ENCODE assay signal across 23 mouse cellular contexts in genomic region chr11:58498761-58499160, GRCm38 (mm10). TPM values are rescaled to one million over a fixed set of nuclear protein-coding genes. Genes with fewer than 3 reads are reported as not detected.
DNase-seq lines count a peak whose midpoint lies in the region; ATAC-seq lines count a peak whose summit lies in the region.
"Had no signal": no experiment of that assay in that cellular context is flagged by ENCODE, and none has a peak within 500 bp of the region (broad histone marks: within the 10 kb centered on the region; RNA-seq: fewer than 3 reads in every experiment).

No protein-coding gene starts in this region.

- no peaks in the 10 kb centered on the region for H3K9me3 ChIP-seq in heart, embryonic 11.5 days (replicated peaks; ENCODE audit: control insufficient read depth, low read length)
- H3K9me3 ChIP-seq: embryonic facial prominence, embryonic 12.5 days; forebrain, embryonic 15.5 days; heart, embryonic 15.5 days; hindbrain, embryonic 10.5 days; intestine, embryonic 15.5 days had no signal

- H3K4me3 ChIP-seq in heart, embryonic 11.5 days (ENCODE audit: low read depth, low read length), result no peak overlapping the region
- H3K4me3 ChIP-seq: embryonic facial prominence, embryonic 12.5 days; forebrain, embryonic 15.5 days; heart, embryonic 15.5 days; hindbrain, embryonic 10.5 days; intestine, embryonic 15.5 days had no signal

- no peak overlapping the region for H3K4me2 ChIP-seq in heart, embryonic 11.5 days
- H3K4me2 ChIP-seq: embryonic facial prominence, embryonic 12.5 days; forebrain, embryonic 15.5 days; heart, embryonic 15.5 days; hindbrain, embryonic 14.5 days; intestine, embryonic 15.5 days had no signal

- H3K27ac ChIP-seq in heart, embryonic 11.5 days (ENCODE audit: low read depth, low read length), result no peak overlapping the region
- H3K27ac ChIP-seq: embryonic facial prominence, embryonic 12.5 days; forebrain, embryonic 15.5 days; heart, embryonic 15.5 days; hindbrain, embryonic 10.5 days; hindbrain, embryonic 14.5 days; intestine, embryonic 15.5 days had no signal

- no peak overlapping the region for H3K9ac ChIP-seq in heart, embryonic 11.5 days (ENCODE audit: low read depth, low read length)
- H3K9ac ChIP-seq: embryonic facial prominence, embryonic 12.5 days; forebrain, embryonic 15.5 days; heart, embryonic 15.5 days; hindbrain, embryonic 14.5 days; intestine, embryonic 15.5 days had no signal

- H3K36me3 ChIP-seq in heart, embryonic 11.5 days (ENCODE audit: control insufficient read depth, insufficient read depth, low read length), result no peaks in the 10 kb centered on the region
- H3K36me3 ChIP-seq: embryonic facial prominence, embryonic 12.5 days; forebrain, embryonic 15.5 days; heart, embryonic 15.5 days; hindbrain, embryonic 10.5 days; intestine, embryonic 15.5 days had no signal

- peak; percentile 5 for DNase-seq in cerebellum, postnatal 10 days
- no peak for DNase-seq in cerebellum, postnatal 25 days
- DNase-seq in heart, adult 18-20 months, result peak; percentile 62 to 66
- peak; percentile 30 to 59 for DNase-seq in heart, postnatal 14 days
- DNase-seq in thymus, postnatal 0 days (ENCODE audit: low spot score), result no peak
- DNase-seq: adrenal gland, postnatal 14 days; cerebellum, adult 11-12 months; cerebellum, adult 9-11 months; gastrocnemius, postnatal 10 days; kidney, adult 2 months had no signal

- no peaks in the 10 kb centered on the region for H3K27me3 ChIP-seq in heart, embryonic 11.5 days (ENCODE audit: control insufficient read depth, insufficient read depth, low read length)
- H3K27me3 ChIP-seq: embryonic facial prominence, embryonic 12.5 days; forebrain, embryonic 15.5 days; heart, embryonic 15.5 days; intestine, embryonic 15.5 days had no signal

- ATAC-seq in heart, embryonic 11.5 days (replicated peaks; ENCODE audit: insufficient number of reproducible peaks, low FRiP score, low TSS enrichment), result no peak
- no peak for ATAC-seq in megakaryocyte progenitor cell, adult 5-6 weeks (replicated peaks; ENCODE audit: poor library complexity)
- ATAC-seq: forebrain, embryonic 15.5 days; intestine, embryonic 15.5 days had no signal

- 79% methylated on average over 9 of the region's 9 CpGs for WGBS in heart, embryonic 11.5 days (ENCODE audit: insufficient replicate concordance)

- intact Hi-C loops in heart, postnatal 14 days (cut with DNase I), result loop anchor here (10.0 kb wide), 1 partner anchor 194 kb away; the partner anchor contains the start of gene Zfp692

- H3K4me1 ChIP-seq in heart, embryonic 11.5 days (ENCODE audit: control insufficient read depth, insufficient read depth, low read length), result no peaks in the 10 kb centered on the region
- H3K4me1 ChIP-seq: embryonic facial prominence, embryonic 12.5 days; forebrain, embryonic 15.5 days; heart, embryonic 15.5 days; hindbrain, embryonic 10.5 days; intestine, embryonic 15.5 days had no signal

RNA-seq across cellular contexts. Expression of gene Olfr331, which starts 3.6 kb away (rescaled TPM):
- total RNA-seq in heart, adult 18-20 months (2021), result not detected
- polyA plus RNA-seq in heart, embryonic 11.5 days (2014; fragmentation: Nextera tagmentation; extraction: Ambion mirVana), result not detected in 2 replicates
- total RNA-seq in heart, postnatal 14 days (2021), result not detected
- total RNA-seq in megakaryocyte progenitor cell, adult 5-6 weeks (2015), result not detected in 2 replicates
- total RNA-seq in megakaryocyte progenitor cell, adult 5-6 weeks (2017), result not detected in 2 replicates
- polyA plus RNA-seq in thymus, postnatal 0 days (2015; fragmentation: Nextera tagmentation; extraction: Ambion mirVana), result not detected in 2 replicates
- total RNA-seq: adrenal gland, postnatal 14 days; gastrocnemius, postnatal 10 days; MEL had no signal
- polyA plus RNA-seq: C2C12; cortical plate, adult 2 months; embryonic facial prominence, embryonic 12.5 days; forebrain, embryonic 11.5 days; forebrain, embryonic 15.5 days; gonadal fat pad, adult 2 months; heart, embryonic 15.5 days; hindbrain, embryonic 10.5 days; hindbrain, embryonic 14.5 days; intestine, embryonic 15.5 days; kidney, adult 2 months had no signal

RNA-seq across cellular contexts. Expression of gene Olfr332, which starts 6.4 kb away (rescaled TPM):
- total RNA-seq in heart, adult 18-20 months (2021), result not detected
- polyA plus RNA-seq in heart, embryonic 11.5 days (2014; fragmentation: Nextera tagmentation; extraction: Ambion mirVana), result not detected in 2 replicates
- not detected for total RNA-seq in heart, postnatal 14 days (2021)
- total RNA-seq in megakaryocyte progenitor cell, adult 5-6 weeks (2015), result not detected in 2 replicates
- total RNA-seq in megakaryocyte progenitor cell, adult 5-6 weeks (2017), result not detected in 2 replicates
- not detected in 2 replicates for polyA plus RNA-seq in thymus, postnatal 0 days (2015; fragmentation: Nextera tagmentation; extraction: Ambion mirVana)
- total RNA-seq: adrenal gland, postnatal 14 days; gastrocnemius, postnatal 10 days; MEL had no signal
- polyA plus RNA-seq: C2C12; cortical plate, adult 2 months; embryonic facial prominence, embryonic 12.5 days; forebrain, embryonic 11.5 days; forebrain, embryonic 15.5 days; heart, embryonic 15.5 days; hindbrain, embryonic 10.5 days; hindbrain, embryonic 14.5 days; intestine, embryonic 15.5 days; kidney, adult 2 months had no signal

RNA-seq across cellular contexts. Expression of gene Olfr330, which starts 35.9 kb away (rescaled TPM):
- not detected for total RNA-seq in heart, adult 18-20 months (2021)
- not detected in 2 replicates for polyA plus RNA-seq in heart, embryonic 11.5 days (2014; fragmentation: Nextera tagmentation; extraction: Ambion mirVana)
- not detected for total RNA-seq in heart, postnatal 14 days (2021)
- not detected in 2 replicates for total RNA-seq in megakaryocyte progenitor cell, adult 5-6 weeks (2015)
- not detected in 2 replicates for total RNA-seq in megakaryocyte progenitor cell, adult 5-6 weeks (2017)
- 0.13 TPM in 1 of 2 replicates, not detected in the other for polyA plus RNA-seq in thymus, postnatal 0 days (2015; fragmentation: Nextera tagmentation; extraction: Ambion mirVana)
- total RNA-seq: adrenal gland, postnatal 14 days; gastrocnemius, postnatal 10 days; MEL had no signal
- polyA plus RNA-seq: C2C12; cortical plate, adult 2 months; embryonic facial prominence, embryonic 12.5 days; forebrain, embryonic 11.5 days; forebrain, embryonic 15.5 days; gonadal fat pad, adult 2 months; heart, embryonic 15.5 days; hindbrain, embryonic 10.5 days; hindbrain, embryonic 14.5 days; intestine, embryonic 15.5 days; kidney, adult 2 months had no signal

RNA-seq across cellular contexts. Expression of gene Olfr30, which starts 36.7 kb away (rescaled TPM):
- not detected for total RNA-seq in heart, adult 18-20 months (2021)
- polyA plus RNA-seq in heart, embryonic 11.5 days (2014; fragmentation: Nextera tagmentation; extraction: Ambion mirVana), result not detected in 2 replicates
- total RNA-seq in heart, postnatal 14 days (2021), result not detected
- total RNA-seq in megakaryocyte progenitor cell, adult 5-6 weeks (2015), result not detected in 2 replicates
- total RNA-seq in megakaryocyte progenitor cell, adult 5-6 weeks (2017), result not detected in 2 replicates
- not detected in 2 replicates for polyA plus RNA-seq in thymus, postnatal 0 days (2015; fragmentation: Nextera tagmentation; extraction: Ambion mirVana)
- total RNA-seq: adrenal gland, postnatal 14 days; gastrocnemius, postnatal 10 days; MEL had no signal
- polyA plus RNA-seq: C2C12; cortical plate, adult 2 months; embryonic facial prominence, embryonic 12.5 days; forebrain, embryonic 11.5 days; forebrain, embryonic 15.5 days; heart, embryonic 15.5 days; hindbrain, embryonic 10.5 days; hindbrain, embryonic 14.5 days; intestine, embryonic 15.5 days; kidney, adult 2 months had no signal

RNA-seq across cellular contexts. Expression of gene Lypd9, which starts 46.0 kb away (rescaled TPM):
- total RNA-seq in heart, adult 18-20 months (2021), result not detected
- polyA plus RNA-seq in heart, embryonic 11.5 days (2014; fragmentation: Nextera tagmentation; extraction: Ambion mirVana), result not detected in 2 replicates
- total RNA-seq in heart, postnatal 14 days (2021), result not detected
- total RNA-seq in megakaryocyte progenitor cell, adult 5-6 weeks (2015), result not detected in 2 replicates
- total RNA-seq in megakaryocyte progenitor cell, adult 5-6 weeks (2017), result not detected in 2 replicates
- not detected in 2 replicates for polyA plus RNA-seq in thymus, postnatal 0 days (2015; fragmentation: Nextera tagmentation; extraction: Ambion mirVana)
- total RNA-seq: adrenal gland, postnatal 14 days; gastrocnemius, postnatal 10 days; MEL had no signal
- polyA plus RNA-seq: C2C12; cortical plate, adult 2 months; embryonic facial prominence, embryonic 12.5 days; forebrain, embryonic 11.5 days; forebrain, embryonic 15.5 days; heart, embryonic 15.5 days; hindbrain, embryonic 10.5 days; hindbrain, embryonic 14.5 days; intestine, embryonic 15.5 days; kidney, adult 2 months had no signal

Comparison
In these comparisons a context has a peak if more than half of its experiments do, and no peak if none do; other contexts are left out.
1. DNase-seq: peak in cerebellum, postnatal 10 days (2 of 2), heart, adult 18-20 months (2 of 2) and heart, postnatal 14 days (2 of 2); none in cerebellum, postnatal 25 days (0 of 2) and thymus, postnatal 0 days (single experiment).